Mouse (Mus musculus): Measurements from ENCODE around the gene Cdsn.

DNA sequence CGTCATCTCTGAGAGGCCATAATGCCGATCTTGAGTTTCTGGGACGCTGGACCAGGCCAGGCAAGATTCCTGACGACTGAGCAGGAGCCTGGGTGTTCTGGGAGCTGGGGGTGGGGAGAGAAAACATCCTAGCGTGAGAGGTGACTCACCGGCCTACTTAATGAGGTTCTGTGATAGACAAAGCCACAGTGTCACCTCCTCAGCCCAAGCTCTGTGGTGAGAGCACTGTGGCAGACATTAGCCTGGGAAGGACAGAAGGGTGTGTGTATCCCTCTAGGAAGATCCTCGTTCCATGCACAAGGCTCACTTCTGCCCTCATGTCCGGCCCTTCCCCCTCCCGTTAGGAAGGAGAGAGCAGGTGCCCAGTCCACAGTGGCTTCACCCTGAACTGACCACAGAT lies 5.4 kb downstream of the Cdsn start:
- TF ChIP-seq CTCF (IDR thresholded peaks at IDR 0.05; ENCODE audit: borderline replicate concordance, insufficient read depth, low read length) (no peak), POLR2A (IDR thresholded peaks at IDR 0.05; ENCODE audit: low read depth, low read length) (no peak)

Data from embryonic fibroblast, embryonic 13.5 days (primary cell).